Mouse (Mus musculus) ES-Bruce4 (cell line): ENCODE data around the gene Map7d1.

Source experiments
- CTCF ChIP-seq: IDR thresholded peaks from one replicate; pipeline ENCODE4 v1.8.1; 2011; ENCODE audit warnings: low read depth, low read length
- EP300 ChIP-seq: IDR thresholded peaks from 2 replicates; pipeline ENCODE4 v1.6.1; 2011; ENCODE audit warnings: low read depth, low read length; ENCODE audit not compliant: insufficient read depth

GRCm38 (mm10) chr4:126275081-126275480, 18.9 kb upstream of the Map7d1 start:
- TF ChIP-seq CTCF (no peak), EP300 (no peak)
